Mouse (Mus musculus) neural tube, embryonic 12.5 days (tissue): ENCODE data around the gene Zfp672. TPM values are rescaled to one million over a fixed set of nuclear protein-coding genes. Genes with fewer than 3 reads are reported as not detected.
"Not testable (repeated sequence)": the region's sequence is repeated elsewhere in the genome, so short reads cannot be mapped to it uniquely, and the experiment has no call there.

Source experiments
- ATAC-seq: fragments of 200-750 bp; cut with Nextera tagmentation; 2 replicates; pipeline ENCODE4 v1.8.0; 2017; ENCODE audit warnings: low read depth, mild to moderate bottlenecking, moderate TSS enrichment, moderate library complexity; ENCODE audit not compliant: low FRiP score
- H3K27ac ChIP-seq: fragments of 300-500 bp; sonication (generic); 2 replicates; pipeline ENCODE4 v1.5.1; 2016
- H3K27me3 ChIP-seq: fragments of 300-500 bp; sonication (generic); replicated peaks from 2 replicates; pipeline ENCODE4 v1.6.1; 2016; ENCODE audit warnings: mild to moderate bottlenecking
- H3K36me3 ChIP-seq: fragments of 300-500 bp; sonication (generic); 2 replicates; pipeline ENCODE4 v1.6.1; 2016; ENCODE audit warnings: mild to moderate bottlenecking
- H3K4me1 ChIP-seq: fragments of 300-500 bp; sonication (generic); 2 replicates; pipeline ENCODE4 v1.6.1; 2016
- H3K4me2 ChIP-seq: fragments of 300-500 bp; sonication (generic); replicated peaks from 2 replicates; pipeline ENCODE4 v1.6.1; 2016; ENCODE audit warnings: mild to moderate bottlenecking
- H3K4me3 ChIP-seq: fragments of 300-500 bp; sonication (generic); 2 replicates; pipeline ENCODE4 v1.5.1; 2016
- H3K9ac ChIP-seq: fragments of 300-500 bp; sonication (generic); 2 replicates; pipeline ENCODE4 v1.6.1; 2016; ENCODE audit warnings: mild to moderate bottlenecking
- H3K9me3 ChIP-seq: fragments of 300-500 bp; sonication (generic); 2 replicates; pipeline ENCODE4 v1.6.1; 2016; ENCODE audit warnings: mild to moderate bottlenecking
- WGBS: fragments of 180-500 bp; shearing (Covaris S2); methylation state at CpG from one replicate; pipeline ENCODE4 v1.1.7; 2016; 5-methylcytosine and 5-hydroxymethylcytosine counted together
- polyA plus RNA-seq: library from polyadenylated mRNA; unstranded; fragments of >200 nt; fragmentation: Nextera tagmentation; extraction: Ambion mirVana; gene quantifications from 2 replicates; pipeline ENCODE4 v1.2.1, GENCODE M21; 2016

Gene Zfp672
- polyA plus RNA-seq, 1 experiment from 2014 or later: 32.2 TPM

- under 1% methylated on average over 63 of the region's 63 CpGs for WGBS
- Histone ChIP-seq H3K9ac (peak overlapping the region; percentile 84), H3K4me1 (peaks cover 18% of the 10 kb centered on the region; the same call in 1 of the 2 replicates), H3K36me3 (peaks cover 23% of the 10 kb centered on the region), H3K27ac (peak overlapping the region; percentile 92), H3K27me3 (no peaks in the 10 kb centered on the region), H3K9me3 (no peaks in the 10 kb centered on the region), H3K4me3 (peak overlapping the region; percentile 78), H3K4me2 (peak overlapping the region; percentile 86)
- ATAC-seq: peak; percentile 99
Observed at GRCm38 (mm10) chr11:58322824-58323569, 7.1 kb downstream of the Zfp672 start.

- Histone ChIP-seq H3K27ac (no peak overlapping the region), H3K36me3 (peaks cover 32% of the 10 kb centered on the region), H3K4me2 (no peak overlapping the region), H3K4me3 (no peak overlapping the region), H3K27me3 (no peaks in the 10 kb centered on the region), H3K4me1 (peaks cover 4% of the 10 kb centered on the region; the same call in 1 of the 2 replicates), H3K9ac (no peak overlapping the region), H3K9me3 (no peaks in the 10 kb centered on the region)
- no peak for ATAC-seq
- WGBS: 66% methylated on average over 28 of the region's 28 CpGs
Observed at GRCm38 (mm10) chr11:58316768-58317390, 13.3 kb downstream of the Zfp672 start.

- no peaks in the 10 kb centered on the region for H3K4me1 ChIP-seq
- no peak overlapping the region for H3K4me2 ChIP-seq
- H3K27me3 ChIP-seq: no peaks in the 10 kb centered on the region
- ATAC-seq: no peak
- H3K9me3 ChIP-seq: no peaks in the 10 kb centered on the region
- 86% methylated on average over 17 of the region's 17 CpGs for WGBS
- peaks cover 33% of the 10 kb centered on the region for H3K36me3 ChIP-seq
- H3K27ac ChIP-seq: no peak overlapping the region
- H3K4me3 ChIP-seq: no peak overlapping the region
- no peak overlapping the region for H3K9ac ChIP-seq
Observed at GRCm38 (mm10) chr11:58316344-58316743, 13.8 kb downstream of the Zfp672 start.

GRCm38 (mm10) chr11:58315536-58316168 is 14.5 kb downstream of the Zfp672 start:
- Histone ChIP-seq H3K36me3 (peaks cover 38% of the 10 kb centered on the region), H3K27ac (no peak overlapping the region), H3K9me3 (no peaks in the 10 kb centered on the region), H3K4me3 (no peak overlapping the region), H3K4me1 (no peaks in the 10 kb centered on the region), H3K9ac (no peak overlapping the region), H3K4me2 (no peak overlapping the region), H3K27me3 (no peaks in the 10 kb centered on the region)
- WGBS: 91% methylated on average over 5 of the region's 5 CpGs
- no peak for ATAC-seq

- Histone ChIP-seq H3K27me3 (no peaks in the 10 kb centered on the region), H3K4me2 (no peak overlapping the region), H3K9me3 (no peaks in the 10 kb centered on the region), H3K36me3 (peaks cover 43% of the 10 kb centered on the region), H3K4me1 (no peaks in the 10 kb centered on the region), H3K4me3 (no peak overlapping the region), H3K9ac (no peak overlapping the region), H3K27ac (no peak overlapping the region)
- ATAC-seq: no peak
- 88% methylated on average over 6 of the region's 6 CpGs for WGBS
Observed at GRCm38 (mm10) chr11:58314069-58314468, 16.1 kb downstream of the Zfp672 start.

GRCm38 (mm10) chr11:58308661-58309060 is 21.5 kb downstream of the Zfp672 start:
- Histone ChIP-seq H3K27ac (no peak overlapping the region), H3K4me2 (no peak overlapping the region), H3K9ac (no peak overlapping the region), H3K4me3 (no peak overlapping the region), H3K27me3 (no peaks in the 10 kb centered on the region), H3K9me3 (no peaks in the 10 kb centered on the region), H3K4me1 (peaks cover 14% of the 10 kb centered on the region), H3K36me3 (peaks cover 13% of the 10 kb centered on the region; the same call in 1 of the 2 replicates)
- ATAC-seq: no peak
- WGBS: 96% methylated on average over 9 of the region's 9 CpGs

- H3K9ac ChIP-seq: peak overlapping the region; percentile 65
- peak; percentile 58 for ATAC-seq
- no peaks in the 10 kb centered on the region for H3K9me3 ChIP-seq
- H3K27me3 ChIP-seq: no peaks in the 10 kb centered on the region
- WGBS: under 1% methylated on average over 42 of the region's 42 CpGs
- H3K27ac ChIP-seq: peak overlapping the region; percentile 26; the same call in 1 of the 2 replicates
- H3K4me3 ChIP-seq: peak overlapping the region; percentile 50
- H3K4me1 ChIP-seq: peaks cover 17% of the 10 kb centered on the region
- H3K36me3 ChIP-seq: peaks cover 13% of the 10 kb centered on the region; the same call in 1 of the 2 replicates
- peak overlapping the region; percentile 88 for H3K4me2 ChIP-seq
Observed at GRCm38 (mm10) chr11:58307411-58308080, 22.6 kb downstream of the Zfp672 start.

- H3K27ac ChIP-seq: peak within 1 kb of the TSS; percentile 26; the same call in 1 of the 2 replicates
- under 1% methylated on average over 34 of the region's 34 CpGs for WGBS
Observed at GRCm38 (mm10) chr11:58306860-58307308, 23.3 kb downstream of the Zfp672 start, which contains the start of gene Zfp692. TSS of gene Zfp692 (plus strand) at chr11:58307069.

GRCm38 (mm10) chr11:58305299-58305698 is 24.8 kb downstream of the Zfp672 start:
- ATAC-seq, H3K4me2 ChIP-seq, H3K9me3 ChIP-seq, H3K27me3 ChIP-seq, H3K9ac ChIP-seq, H3K4me3 ChIP-seq, H3K36me3 ChIP-seq, H3K27ac ChIP-seq: not testable (repeated sequence)
- peaks cover 17% of the 10 kb centered on the region for H3K4me1 ChIP-seq
- 93% methylated on average over 8 of the region's 8 CpGs for WGBS

More at GRCm38 (mm10) chr11:58306860-58307308, 23.3 kb downstream of the Zfp672 start, which contains the start of gene Zfp692:
- peak within 1 kb of the TSS; percentile 50 for H3K4me3 ChIP-seq
- no peaks in the 10 kb centered on the region for H3K27me3 ChIP-seq
- H3K36me3 ChIP-seq: peaks cover 13% of the 10 kb centered on the region; the same call in 1 of the 2 replicates
- H3K9ac ChIP-seq: peak within 1 kb of the TSS; percentile 65
- peak within 1 kb of the TSS; percentile 88 for H3K4me2 ChIP-seq
- H3K9me3 ChIP-seq: no peaks in the 10 kb centered on the region
- H3K4me1 ChIP-seq: peaks cover 17% of the 10 kb centered on the region
- ATAC-seq: peak; percentile 84

- no peak overlapping the region for H3K4me3 ChIP-seq
- H3K4me2 ChIP-seq: peak overlapping the region; percentile 53
- ATAC-seq: no peak
- H3K4me1 ChIP-seq: peaks cover 17% of the 10 kb centered on the region
- no peak overlapping the region for H3K9ac ChIP-seq
- no peaks in the 10 kb centered on the region for H3K36me3 ChIP-seq
- H3K27me3 ChIP-seq: no peaks in the 10 kb centered on the region
- WGBS: 19% methylated on average over 7 of the region's 7 CpGs
- no peaks in the 10 kb centered on the region for H3K9me3 ChIP-seq
- no peak overlapping the region for H3K27ac ChIP-seq
Observed at GRCm38 (mm10) chr11:58303594-58303993, 26.5 kb downstream of the Zfp672 start.

GRCm38 (mm10) chr11:58302774-58303445 is 27.2 kb downstream of the Zfp672 start:
- Histone ChIP-seq H3K27me3 (no peaks in the 10 kb centered on the region), H3K9me3 (no peaks in the 10 kb centered on the region), H3K9ac (peak overlapping the region; percentile 57), H3K4me3 (peak overlapping the region; percentile 56), H3K27ac (peak overlapping the region; percentile 62; the same call in 1 of the 2 replicates), H3K36me3 (no peaks in the 10 kb centered on the region), H3K4me2 (peak overlapping the region; percentile 63), H3K4me1 (peaks cover 14% of the 10 kb centered on the region)
- under 1% methylated on average over 26 of the region's 26 CpGs for WGBS
- peak; percentile 33 for ATAC-seq
